Mouse (Mus musculus): ENCODE measurements at regions not wholly inside any gene's neighbourhood (a gene's known extent, or its start where the extent isn't known, plus 50 kb on each side); places are given as distances from the start of the nearest gene placed in this dataset.

GRCm38 (mm10) chr13:16280742-16281141 is 269.1 kb downstream of the Inhba start:
- 0 out of 2 replicates have a peak, but pooled peaks cover 10% of the 10 kb centered on the region for H3K4me1 ChIP-seq (ENCODE audit: insufficient read depth)
- 71% methylated on average over 2 of the region's 2 CpGs for WGBS
- no peaks in the 10 kb centered on the region for H3K27me3 ChIP-seq (ENCODE audit: insufficient read depth, low read length)
- no peak overlapping the region for H3K4me2 ChIP-seq (ENCODE audit: low read depth)
- no peak for TF ChIP-seq CTCF (IDR thresholded peaks at IDR 0.05; ENCODE audit: low read depth)
- no peaks in the 10 kb centered on the region for H3K36me3 ChIP-seq (ENCODE audit: insufficient read depth)
- no peaks in the 10 kb centered on the region for H3K9me3 ChIP-seq (ENCODE audit: low read length)
- H3K27ac ChIP-seq (ENCODE audit: low read depth, low read length) = no peak overlapping the region
- ATAC-seq (no peak), DNase-seq (no peak)
- no peak overlapping the region for H3K9ac ChIP-seq
- H3K4me3 ChIP-seq (ENCODE audit: low read depth, low read length) = no peak overlapping the region

- Histone ChIP-seq H3K27me3 (ENCODE audit: insufficient read depth, low read length) (no peaks in the 10 kb centered on the region), H3K4me2 (ENCODE audit: low read depth) (no peak overlapping the region), H3K9me3 (ENCODE audit: low read length) (no peaks in the 10 kb centered on the region), H3K9ac (no peak overlapping the region), H3K36me3 (ENCODE audit: insufficient read depth) (no peaks in the 10 kb centered on the region), H3K4me3 (ENCODE audit: low read depth, low read length) (no peak overlapping the region), H3K4me1 (ENCODE audit: insufficient read depth) (0 out of 2 replicates have a peak, but pooled peaks cover 10% of the 10 kb centered on the region), H3K27ac (ENCODE audit: low read depth, low read length) (no peak overlapping the region)
- DNase-seq (no peak), ATAC-seq (no peak)
- no peak for TF ChIP-seq CTCF (IDR thresholded peaks at IDR 0.05; ENCODE audit: low read depth)
These were observed 270.1 kb downstream of the Inhba start for GRCm38 (mm10) chr13:16281777-16282176.

- 42% methylated on average over 2 of the region's 2 CpGs for WGBS
These were observed 270.6 kb downstream of the Inhba start for GRCm38 (mm10) chr13:16282230-16282629.

GRCm38 (mm10) chr13:16283336-16283735 is 271.7 kb downstream of the Inhba start:
- WGBS = 72% methylated on average over 4 of the region's 4 CpGs

More at GRCm38 (mm10) chr13:16282230-16282629, 270.6 kb downstream of the Inhba start:
- Histone ChIP-seq H3K4me2 (ENCODE audit: low read depth) (no peak overlapping the region), H3K27ac (ENCODE audit: low read depth, low read length) (no peak overlapping the region), H3K36me3 (ENCODE audit: insufficient read depth) (no peaks in the 10 kb centered on the region), H3K9ac (no peak overlapping the region), H3K4me3 (ENCODE audit: low read depth, low read length) (no peak overlapping the region), H3K9me3 (ENCODE audit: low read length) (no peaks in the 10 kb centered on the region), H3K4me1 (ENCODE audit: insufficient read depth) (0 out of 2 replicates have a peak, but pooled peaks cover 10% of the 10 kb centered on the region), H3K27me3 (ENCODE audit: insufficient read depth, low read length) (no peaks in the 10 kb centered on the region)
- ATAC-seq (no peak), DNase-seq (no peak)
- no peak for TF ChIP-seq CTCF (IDR thresholded peaks at IDR 0.05; ENCODE audit: low read depth)

GRCm38 (mm10) chr13:16289633-16290032 is 278.0 kb downstream of the Inhba start:
- ATAC-seq = no peak
- Histone ChIP-seq H3K4me2 (ENCODE audit: low read depth) (no peak overlapping the region), H3K9ac (no peak overlapping the region), H3K4me3 (ENCODE audit: low read depth, low read length) (no peak overlapping the region), H3K9me3 (ENCODE audit: low read length) (no peaks in the 10 kb centered on the region), H3K4me1 (ENCODE audit: insufficient read depth) (no peaks in the 10 kb centered on the region), H3K36me3 (ENCODE audit: insufficient read depth) (no peaks in the 10 kb centered on the region), H3K27me3 (ENCODE audit: insufficient read depth, low read length) (no peaks in the 10 kb centered on the region), H3K27ac (ENCODE audit: low read depth, low read length) (no peak overlapping the region)
- 27% methylated on average over 2 of the region's 2 CpGs for WGBS
- TF ChIP-seq CTCF (IDR thresholded peaks at IDR 0.05; ENCODE audit: low read depth) = no peak
- DNase-seq = no peak

More at GRCm38 (mm10) chr13:16283336-16283735, 271.7 kb downstream of the Inhba start:
- Histone ChIP-seq H3K27ac (ENCODE audit: low read depth, low read length) (no peak overlapping the region), H3K4me2 (ENCODE audit: low read depth) (no peak overlapping the region), H3K4me1 (ENCODE audit: insufficient read depth) (0 out of 2 replicates have a peak, but pooled peaks cover 10% of the 10 kb centered on the region), H3K9ac (no peak overlapping the region), H3K27me3 (ENCODE audit: insufficient read depth, low read length) (no peaks in the 10 kb centered on the region), H3K9me3 (ENCODE audit: low read length) (no peaks in the 10 kb centered on the region), H3K4me3 (ENCODE audit: low read depth, low read length) (no peak overlapping the region), H3K36me3 (ENCODE audit: insufficient read depth) (no peaks in the 10 kb centered on the region)
- TF ChIP-seq CTCF (IDR thresholded peaks at IDR 0.05; ENCODE audit: low read depth) = no peak
- ATAC-seq = peak; percentile 58
- DNase-seq = peak; percentile 24

- DNase-seq (peak; percentile 46), ATAC-seq (peak; percentile 14; the same call in 1 of the 2 replicates)
- H3K27ac ChIP-seq (ENCODE audit: low read depth, low read length) = no peak overlapping the region
- H3K4me1 ChIP-seq (ENCODE audit: insufficient read depth) = no peaks in the 10 kb centered on the region
- no peak overlapping the region for H3K4me2 ChIP-seq (ENCODE audit: low read depth)
- no peak for TF ChIP-seq CTCF (IDR thresholded peaks at IDR 0.05; ENCODE audit: low read depth)
- no peak overlapping the region for H3K9ac ChIP-seq
- H3K27me3 ChIP-seq (ENCODE audit: insufficient read depth, low read length) = no peaks in the 10 kb centered on the region
- H3K4me3 ChIP-seq (ENCODE audit: low read depth, low read length) = no peak overlapping the region
- no peaks in the 10 kb centered on the region for H3K9me3 ChIP-seq (ENCODE audit: low read length)
- no peaks in the 10 kb centered on the region for H3K36me3 ChIP-seq (ENCODE audit: insufficient read depth)
- 43% methylated on average over 2 of the region's 2 CpGs for WGBS
These were observed 279.1 kb downstream of the Inhba start for GRCm38 (mm10) chr13:16290784-16291183.

- Histone ChIP-seq H3K4me2 (ENCODE audit: low read depth) (no peak overlapping the region), H3K27ac (ENCODE audit: low read depth, low read length) (no peak overlapping the region), H3K4me1 (ENCODE audit: insufficient read depth) (no peaks in the 10 kb centered on the region), H3K27me3 (ENCODE audit: insufficient read depth, low read length) (no peaks in the 10 kb centered on the region), H3K9ac (no peak overlapping the region), H3K4me3 (ENCODE audit: low read depth, low read length) (no peak overlapping the region), H3K9me3 (ENCODE audit: low read length) (no peaks in the 10 kb centered on the region), H3K36me3 (ENCODE audit: insufficient read depth) (no peaks in the 10 kb centered on the region)
- WGBS = 82% methylated on average over 6 of the region's 6 CpGs
- no peak for ATAC-seq
- TF ChIP-seq CTCF (IDR thresholded peaks at IDR 0.05; ENCODE audit: low read depth) = no peak
- DNase-seq = no peak
These were observed 280.1 kb downstream of the Inhba start for GRCm38 (mm10) chr13:16291661-16292291.
